32 mouse cellular contexts compared by ENCODE assay signal in genomic region chr2:164619050-164619449, GRCm38 (mm10). TPM values are rescaled to one million over a fixed set of nuclear protein-coding genes. Genes with fewer than 3 reads are reported as not detected.
"Had no signal": no experiment of that assay in that cellular context is flagged by ENCODE, and none has a peak within 500 bp of the region (broad histone marks: within the 10 kb centered on the region; RNA-seq: fewer than 3 reads in every experiment).

No protein-coding gene starts in this region.

- H3K4me1 ChIP-seq: kidney, embryonic 15.5 days; liver, embryonic 13.5 days; lung, embryonic 15.5 days; megakaryocyte, embryonic 14.5 days; midbrain, embryonic 13.5 days; neural tube, embryonic 13.5 days; stomach, embryonic 15.5 days had no signal

- H3K4me2 ChIP-seq: kidney, embryonic 15.5 days; liver, embryonic 13.5 days; lung, embryonic 15.5 days; midbrain, embryonic 13.5 days; neural tube, embryonic 13.5 days; stomach, embryonic 15.5 days had no signal

- H3K9ac ChIP-seq: kidney, embryonic 15.5 days; liver, embryonic 13.5 days; lung, embryonic 15.5 days; midbrain, embryonic 13.5 days; neural tube, embryonic 13.5 days; stomach, embryonic 15.5 days had no signal

- H3K9me3 ChIP-seq: kidney, embryonic 15.5 days; liver, embryonic 13.5 days; lung, embryonic 15.5 days; megakaryocyte, embryonic 14.5 days; midbrain, embryonic 10.5 days; midbrain, embryonic 13.5 days; neural tube, embryonic 13.5 days; stomach, embryonic 15.5 days had no signal

- H3K4me3 ChIP-seq: kidney, embryonic 15.5 days; left cerebral cortex, adult 2 months; liver, embryonic 13.5 days; lung, embryonic 15.5 days; midbrain, embryonic 10.5 days; midbrain, embryonic 13.5 days; myocyte; neural tube, embryonic 13.5 days; stomach, embryonic 15.5 days had no signal

- H3K27me3 ChIP-seq: kidney, embryonic 15.5 days; liver, embryonic 13.5 days; lung, embryonic 15.5 days; midbrain, embryonic 13.5 days; neural tube, embryonic 13.5 days; stomach, embryonic 15.5 days had no signal

- H3K36me3 ChIP-seq: kidney, embryonic 15.5 days; liver, embryonic 13.5 days; lung, embryonic 15.5 days; midbrain, embryonic 10.5 days; midbrain, embryonic 13.5 days; neural tube, embryonic 13.5 days; stomach, embryonic 15.5 days had no signal

- ATAC-seq: midbrain, embryonic 13.5 days; midbrain, embryonic 16.5 days had no signal

- H3K27ac ChIP-seq: kidney, embryonic 15.5 days; left cerebral cortex, adult 2 months; liver, embryonic 13.5 days; lung, embryonic 15.5 days; midbrain, embryonic 10.5 days; midbrain, embryonic 13.5 days; neural tube, embryonic 13.5 days; stomach, embryonic 15.5 days had no signal

- DNase-seq: kidney, adult 11 months; kidney, adult 8-10 months; kidney, postnatal 10 days; kidney, postnatal 36 days; layer of hippocampus, postnatal 36 days; liver, embryonic 13.5 days; retina, postnatal 1 day; right cerebral cortex, postnatal 25 days; spleen, adult 18-20 months; thymus, adult 2 months; thymus, postnatal 14 days; thymus, postnatal 4 days had no signal

RNA-seq across cellular contexts. Expression of gene Wfdc8, which starts 5.6 kb away (rescaled TPM):
- total RNA-seq: layer of hippocampus, adult 8-10 months; layer of hippocampus, postnatal 10 days; layer of hippocampus, postnatal 36 days; left cerebral cortex, adult 2 months; left cerebral cortex, postnatal 10 days; left cerebral cortex, postnatal 36 days; liver, adult 2 months; monocyte, adult 5-6 weeks; neutrophil, adult 5-6 weeks had no signal
- polyA plus RNA-seq: kidney, embryonic 15.5 days; limb, embryonic 11.5 days; limb, embryonic 14.5 days; liver, adult 2 months; liver, embryonic 13.5 days; liver, embryonic 16.5 days; lung, embryonic 15.5 days; midbrain, embryonic 10.5 days; midbrain, embryonic 13.5 days; midbrain, embryonic 16.5 days; myocyte; neural tube, embryonic 13.5 days; stomach, embryonic 15.5 days; thymus, adult 2 months had no signal

RNA-seq across cellular contexts. Expression of gene Wfdc6b, which starts 5.7 kb away (rescaled TPM):
- total RNA-seq: layer of hippocampus, adult 8-10 months; layer of hippocampus, postnatal 10 days; layer of hippocampus, postnatal 36 days; left cerebral cortex, adult 2 months; left cerebral cortex, postnatal 10 days; left cerebral cortex, postnatal 36 days; liver, adult 2 months; monocyte, adult 5-6 weeks; neutrophil, adult 5-6 weeks had no signal
- polyA plus RNA-seq: kidney, embryonic 15.5 days; limb, embryonic 11.5 days; limb, embryonic 14.5 days; liver, adult 2 months; liver, embryonic 13.5 days; liver, embryonic 16.5 days; lung, embryonic 15.5 days; midbrain, embryonic 10.5 days; midbrain, embryonic 13.5 days; midbrain, embryonic 16.5 days; myocyte; neural tube, embryonic 13.5 days; stomach, embryonic 15.5 days; thymus, adult 2 months had no signal

RNA-seq across cellular contexts. Expression of gene Wfdc16, which starts 19.5 kb away (rescaled TPM):
- total RNA-seq: layer of hippocampus, adult 8-10 months; layer of hippocampus, postnatal 10 days; layer of hippocampus, postnatal 36 days; left cerebral cortex, adult 2 months; left cerebral cortex, postnatal 10 days; left cerebral cortex, postnatal 36 days; liver, adult 2 months; monocyte, adult 5-6 weeks; neutrophil, adult 5-6 weeks had no signal
- polyA plus RNA-seq: kidney, embryonic 15.5 days; limb, embryonic 11.5 days; limb, embryonic 14.5 days; liver, embryonic 13.5 days; liver, embryonic 16.5 days; lung, embryonic 15.5 days; midbrain, embryonic 10.5 days; midbrain, embryonic 13.5 days; midbrain, embryonic 16.5 days; myocyte; neural tube, embryonic 13.5 days; stomach, embryonic 15.5 days; thymus, adult 2 months had no signal

RNA-seq across cellular contexts. Expression of gene Eppin, which starts 25.7 kb away (rescaled TPM):
- total RNA-seq: layer of hippocampus, adult 8-10 months; layer of hippocampus, postnatal 10 days; layer of hippocampus, postnatal 36 days; left cerebral cortex, adult 2 months; left cerebral cortex, postnatal 10 days; left cerebral cortex, postnatal 36 days; liver, adult 2 months; monocyte, adult 5-6 weeks; neutrophil, adult 5-6 weeks had no signal
- polyA plus RNA-seq: kidney, embryonic 15.5 days; limb, embryonic 11.5 days; limb, embryonic 14.5 days; liver, adult 2 months; liver, embryonic 13.5 days; liver, embryonic 16.5 days; lung, embryonic 15.5 days; midbrain, embryonic 10.5 days; midbrain, embryonic 13.5 days; midbrain, embryonic 16.5 days; myocyte; neural tube, embryonic 13.5 days; stomach, embryonic 15.5 days; thymus, adult 2 months had no signal

RNA-seq across cellular contexts. Expression of gene Wfdc6a, which starts 33.8 kb away (rescaled TPM):
- total RNA-seq: layer of hippocampus, adult 8-10 months; layer of hippocampus, postnatal 36 days; left cerebral cortex, adult 2 months; left cerebral cortex, postnatal 36 days; liver, adult 2 months; monocyte, adult 5-6 weeks; neutrophil, adult 5-6 weeks had no signal
- polyA plus RNA-seq: limb, embryonic 11.5 days; midbrain, embryonic 10.5 days; midbrain, embryonic 13.5 days; midbrain, embryonic 16.5 days; myocyte; neural tube, embryonic 13.5 days; thymus, adult 2 months had no signal
